Mouse (Mus musculus) left cerebral cortex, adult 2 months (tissue): ENCODE data around the gene Ntng1. TPM values are rescaled to one million over a fixed set of nuclear protein-coding genes. Genes with fewer than 3 reads are reported as not detected.

Source experiments
- DNase-seq, 2 experiments: peaks; one replicate each; pipeline ENCODE4 v3.0.0; 2021 to 2022; ENCODE audit warnings: low spot score in 2 of 2, mixed read lengths in 1 of 2; ENCODE audit errors: extremely low spot score in 1 of 2
- H3K27ac ChIP-seq: fragments of 200-600 bp; 2 replicates; pipeline ENCODE4 v1.8.1; 2022
- H3K4me3 ChIP-seq: fragments of 200-600 bp; 2 replicates; pipeline ENCODE4 v1.8.1; 2022
- CTCF ChIP-seq: fragments of 200-600 bp; IDR thresholded peaks from 2 replicates; pipeline ENCODE4 v1.8.1; 2022; ENCODE audit warnings: antibody characterized with exemption, mild to moderate bottlenecking, moderate library complexity
- intact Hi-C: fragments of 180-260 bp; cut with DNase I; formaldehyde crosslinking; loops from one replicate; pipeline ENCODE4 v1.15.1; 2025
- total RNA-seq, 2 experiments: library from RNA; stranded (reverse); gene quantifications; 2 replicates each; pipeline ENCODE4 v1.2.3; 2021

Gene Ntng1
- total RNA-seq, 2 experiments from 2014 or later: 33.2 to 38.2 TPM

- DNase-seq: no peak
- intact Hi-C loops: no loop called here
- H3K27ac ChIP-seq: no peak overlapping the region
- TF ChIP-seq CTCF: no peak
- no peak overlapping the region for H3K4me3 ChIP-seq
These were observed 403.2 kb downstream of the Ntng1 start for GRCm38 (mm10) chr3:109740466-109741102.

- intact Hi-C loops: loop anchor here (5.0 kb wide), 1 partner anchor 410 kb away; the partner anchor contains the start of gene Ntng1
- H3K27ac ChIP-seq: no peak overlapping the region
These were observed 411.3 kb downstream of the Ntng1 start for GRCm38 (mm10) chr3:109732327-109733182.

GRCm38 (mm10) chr3:109731592-109732230 is 412.1 kb downstream of the Ntng1 start:
- TF ChIP-seq CTCF: no peak
- intact Hi-C loops: loop anchor here (2.0 to 5.0 kb wide), 2 partner anchors 205 to 411 kb away; partner anchors contain the start of gene Ntng1
- no peak for DNase-seq
- Histone ChIP-seq H3K27ac (no peak overlapping the region), H3K4me3 (no peak overlapping the region)

More at GRCm38 (mm10) chr3:109732327-109733182, 411.3 kb downstream of the Ntng1 start:
- H3K4me3 ChIP-seq: no peak overlapping the region
- TF ChIP-seq CTCF: peak; percentile 73
- no peak for DNase-seq

Other genes with a start within 250 kb of the Ntng1 start
- 10 to 100 TPM; 12.9 to 14.7 TPM for gene Prmt6, start 107.0 kb upstream of the Ntng1 start, total RNA-seq